Mouse (Mus musculus) heart, postnatal 0 days (tissue): ENCODE data around the gene Spry1.

ENCODE experiments used
- CTCF ChIP-seq: IDR thresholded peaks from 2 replicates; pipeline ENCODE4 v1.5.1; 2016; ENCODE audit warnings: antibody characterized with exemption, control low read depth, low read depth
- EP300 ChIP-seq: IDR thresholded peaks from 2 replicates; pipeline ENCODE4 v1.6.1; 2016; ENCODE audit warnings: antibody characterized with exemption, low read depth

GRCm38 (mm10) chr3:37636921-37637320, 2.8 kb upstream of the Spry1 start:
- TF ChIP-seq CTCF = no peak
- no peak for TF ChIP-seq EP300
